Mouse (Mus musculus) bone marrow, adult 2 months (tissue): ENCODE results near the gene Abhd18.

Source experiments
- CTCF ChIP-seq: fragments of 200-500 bp; IDR thresholded peaks from 2 replicates; pipeline ENCODE4 v1.5.1; 2011; ENCODE audit warnings: low read length, control low read depth; ENCODE audit not compliant: control insufficient read depth, insufficient read depth
- POLR2A ChIP-seq: fragments of 200-500 bp; IDR thresholded peaks from 2 replicates; pipeline ENCODE4 v1.6.1; 2011; ENCODE audit warnings: low read depth, mild to moderate bottlenecking, control low read depth, low read length, borderline replicate concordance; ENCODE audit not compliant: control insufficient read depth

DNA sequence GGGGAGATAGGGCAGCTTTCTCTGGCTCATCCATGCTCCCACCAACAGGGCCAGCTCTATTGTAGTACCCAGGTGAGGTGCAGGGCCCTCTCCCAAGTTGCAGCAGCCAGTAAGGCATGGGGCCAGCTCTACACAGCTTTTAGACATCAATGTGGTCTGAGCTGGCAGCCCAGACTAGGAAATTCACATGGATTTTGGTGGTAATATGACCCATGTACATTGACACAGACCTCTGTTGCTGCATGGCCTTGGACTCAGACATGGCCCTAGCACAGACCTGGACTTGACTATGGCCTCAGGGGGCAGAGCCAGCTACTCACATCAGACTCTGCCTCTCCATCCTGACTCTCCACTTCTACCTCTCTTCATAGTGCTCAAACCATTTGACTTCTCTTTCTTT is 112.1 kb downstream of the Abhd18 start:
- TF ChIP-seq POLR2A (no peak), CTCF (no peak)
